Mouse (Mus musculus): Measurements from ENCODE around the gene Itprip.

DNA sequence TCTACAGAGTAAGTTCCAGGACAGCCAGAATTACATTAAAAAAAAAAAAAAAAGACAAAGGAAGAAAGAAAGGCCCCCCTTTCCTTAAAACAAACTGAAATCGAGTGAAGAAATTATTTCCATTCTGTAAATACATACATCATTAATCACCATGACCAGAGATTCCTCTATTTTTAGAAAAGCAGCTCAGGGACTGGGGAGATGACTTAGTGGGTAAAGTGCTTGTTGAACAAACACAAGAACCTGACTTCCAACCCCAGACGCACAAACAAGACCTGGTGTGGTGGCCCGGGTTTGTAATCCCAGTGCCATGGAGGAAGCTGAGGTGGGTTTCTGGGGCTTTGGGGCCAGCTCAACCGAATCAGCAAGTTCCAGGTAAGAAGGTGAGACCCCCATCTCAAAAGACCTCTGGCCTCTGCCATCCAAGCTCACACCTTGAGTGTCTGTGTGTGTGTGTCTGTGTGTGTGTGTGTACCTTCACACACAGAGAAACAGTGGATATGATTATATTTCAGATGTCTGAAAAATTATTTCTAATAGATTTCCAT is 51.4 kb downstream of the Itprip start:
- TF ChIP-seq TAL1 (IDR thresholded peaks at IDR 0.05; ENCODE audit: low read length) (no peak), GATA1 (IDR thresholded peaks at IDR 0.05; ENCODE audit: low read length) (no peak)
